Comparison of ENCODE assay signal across 14 mouse cellular contexts in the genomic region with DNA sequence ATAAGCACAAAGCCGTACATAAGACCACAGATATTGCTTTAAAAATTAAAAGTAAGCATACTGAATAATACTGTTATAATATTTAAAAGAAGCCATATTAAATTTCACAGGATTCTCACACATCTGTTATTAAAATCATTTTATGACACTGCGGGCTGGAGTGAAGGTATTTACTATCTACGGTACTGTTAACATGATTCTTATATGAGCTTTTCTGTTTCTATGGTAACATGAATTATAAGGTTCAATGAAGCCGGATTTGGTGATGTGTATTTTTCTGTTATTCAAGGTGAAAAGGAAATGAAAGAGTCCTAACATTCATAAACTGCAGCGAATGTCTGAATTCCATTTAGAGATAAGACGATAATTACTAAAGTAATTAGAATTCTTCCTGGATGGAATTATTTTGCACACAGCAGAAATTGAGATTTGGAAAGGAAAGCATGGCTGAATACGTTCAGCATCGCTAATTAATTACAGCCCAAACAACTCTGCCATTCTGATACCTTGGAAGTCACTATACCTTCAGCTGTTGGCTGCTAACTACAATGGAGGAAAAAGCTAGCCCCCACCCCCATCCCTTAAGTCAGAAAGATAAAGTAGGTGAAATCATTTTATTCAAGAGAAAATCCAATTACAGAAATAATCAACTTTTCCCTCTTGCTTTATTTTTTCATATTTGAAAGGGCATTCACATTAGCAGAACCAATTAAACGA.
"Had no signal": no experiment of that assay in that cellular context is flagged by ENCODE, and none has a peak within 500 bp of the region (broad histone marks: within the 10 kb centered on the region; RNA-seq: fewer than 3 reads in every experiment).

No protein-coding gene starts in this region.

- H3K9ac ChIP-seq: limb, embryonic 15.5 days; liver, embryonic 12.5 days; lung, embryonic 14.5 days; neural tube, embryonic 15.5 days had no signal

- H3K27ac ChIP-seq: limb, embryonic 15.5 days; liver, embryonic 12.5 days; macrophage; neural tube, embryonic 15.5 days; stomach, postnatal 0 days had no signal

- H3K4me3 ChIP-seq: limb, embryonic 15.5 days; liver, embryonic 12.5 days; megakaryocyte, embryonic 14.5 days; myocyte; neural tube, embryonic 15.5 days had no signal

- DNase-seq: kidney, adult 8-10 months; kidney, postnatal 36 days; layer of hippocampus, adult 9-11 months; layer of hippocampus, postnatal 36 days; lung, embryonic 14.5 days; lung, postnatal 10 days; thymus, postnatal 4 days had no signal

- H3K4me1 ChIP-seq: limb, embryonic 15.5 days; liver, embryonic 12.5 days; megakaryocyte, embryonic 14.5 days had no signal

- H3K36me3 ChIP-seq: limb, embryonic 15.5 days; liver, embryonic 12.5 days; neural tube, embryonic 15.5 days had no signal

- ATAC-seq: liver, embryonic 12.5 days had no signal

- H3K9me3 ChIP-seq: limb, embryonic 15.5 days; liver, embryonic 12.5 days; megakaryocyte, embryonic 14.5 days; neural tube, embryonic 15.5 days had no signal

- H3K27me3 ChIP-seq: limb, embryonic 15.5 days; liver, embryonic 12.5 days; megakaryocyte, embryonic 14.5 days; neural tube, embryonic 15.5 days had no signal

- H3K4me2 ChIP-seq: limb, embryonic 15.5 days; liver, embryonic 12.5 days; lung, embryonic 14.5 days; neural tube, embryonic 15.5 days had no signal
